Mouse (Mus musculus) embryonic facial prominence, embryonic 12.5 days (tissue): ENCODE results near the gene Zfp292. TPM values are rescaled to one million over a fixed set of nuclear protein-coding genes. Genes with fewer than 3 reads are reported as not detected.

Source experiments
- ATAC-seq: fragments of 200-750 bp; cut with Nextera tagmentation; 2 replicates; pipeline ENCODE4 v1.8.0; 2017; ENCODE audit not compliant: insufficient number of reproducible peaks, insufficient read depth, low FRiP score, low TSS enrichment
- H3K27ac ChIP-seq: fragments of 300-500 bp; sonication (generic); 2 replicates; pipeline ENCODE4 v1.5.1; 2016; ENCODE audit warnings: mild to moderate bottlenecking
- H3K27me3 ChIP-seq: fragments of 300-500 bp; sonication (generic); 2 replicates; pipeline ENCODE4 v1.6.1; 2016; ENCODE audit warnings: mild to moderate bottlenecking, moderate library complexity
- H3K36me3 ChIP-seq: fragments of 300-500 bp; sonication (generic); 2 replicates; pipeline ENCODE4 v1.6.1; 2016; ENCODE audit warnings: mild to moderate bottlenecking
- H3K4me1 ChIP-seq: fragments of 300-500 bp; sonication (generic); 2 replicates; pipeline ENCODE4 v1.6.1; 2016
- H3K4me2 ChIP-seq: fragments of 300-500 bp; sonication (generic); replicated peaks from 2 replicates; pipeline ENCODE4 v1.6.1; 2016; ENCODE audit warnings: mild to moderate bottlenecking, moderate library complexity
- H3K4me3 ChIP-seq: fragments of 300-500 bp; sonication (generic); 2 replicates; pipeline ENCODE4 v1.5.1; 2016; ENCODE audit warnings: mild to moderate bottlenecking
- H3K9ac ChIP-seq: fragments of 300-500 bp; sonication (generic); 2 replicates; pipeline ENCODE4 v1.6.1; 2016; ENCODE audit warnings: mild to moderate bottlenecking, moderate library complexity
- H3K9me3 ChIP-seq: fragments of 300-500 bp; sonication (generic); 2 replicates; pipeline ENCODE4 v1.6.1; 2016; ENCODE audit warnings: mild to moderate bottlenecking, moderate library complexity
- WGBS: fragments of 180-500 bp; shearing (Covaris S2); methylation state at CpG from one replicate; pipeline ENCODE4 v1.1.7; 2016; 5-methylcytosine and 5-hydroxymethylcytosine counted together
- polyA plus RNA-seq: library from polyadenylated mRNA; unstranded; fragments of >200 nt; fragmentation: Nextera tagmentation; extraction: Ambion mirVana; gene quantifications from 2 replicates; pipeline ENCODE4 v1.2.1, GENCODE M21; 2016

Gene Zfp292
- polyA plus RNA-seq, 1 experiment from 2014 or later = 27.9 TPM

GRCm38 (mm10) chr4:34847679-34848309, 35.0 kb downstream of the Zfp292 start:
- Histone ChIP-seq H3K4me2 (no peak overlapping the region), H3K36me3 (peaks cover 15% of the 10 kb centered on the region; the same call in 1 of the 2 replicates), H3K4me1 (no peaks in the 10 kb centered on the region), H3K27me3 (no peaks in the 10 kb centered on the region), H3K4me3 (no peak overlapping the region), H3K9me3 (no peaks in the 10 kb centered on the region), H3K9ac (no peak overlapping the region), H3K27ac (no peak overlapping the region)
- no peak for ATAC-seq
- 92% methylated on average over 6 of the region's 6 CpGs for WGBS

- 92% methylated on average over 1 of the region's 1 CpGs for WGBS
- no peaks in the 10 kb centered on the region for H3K27me3 ChIP-seq
- no peak overlapping the region for H3K27ac ChIP-seq
- H3K4me1 ChIP-seq = no peaks in the 10 kb centered on the region
- no peak overlapping the region for H3K4me3 ChIP-seq
- no peak for ATAC-seq
- H3K4me2 ChIP-seq = no peak overlapping the region
- no peaks in the 10 kb centered on the region for H3K9me3 ChIP-seq
- no peak overlapping the region for H3K9ac ChIP-seq
- peaks cover 11% of the 10 kb centered on the region; the same call in 1 of the 2 replicates for H3K36me3 ChIP-seq
These were observed 38.9 kb downstream of the Zfp292 start for GRCm38 (mm10) chr4:34843839-34844238.

GRCm38 (mm10) chr4:34842826-34843225, 39.9 kb downstream of the Zfp292 start:
- Histone ChIP-seq H3K36me3 (peaks cover 18% of the 10 kb centered on the region), H3K4me1 (no peaks in the 10 kb centered on the region), H3K4me3 (no peak overlapping the region), H3K9ac (no peak overlapping the region), H3K27ac (no peak overlapping the region), H3K27me3 (no peaks in the 10 kb centered on the region), H3K9me3 (no peaks in the 10 kb centered on the region), H3K4me2 (no peak overlapping the region)
- no peak for ATAC-seq
- WGBS = 89% methylated on average over 3 of the region's 3 CpGs

- 89% methylated on average over 4 of the region's 4 CpGs for WGBS
These were observed 51.3 kb downstream of the Zfp292 start for GRCm38 (mm10) chr4:34831496-34831895.

GRCm38 (mm10) chr4:34829456-34829855, 53.3 kb downstream of the Zfp292 start:
- Histone ChIP-seq H3K4me2 (no peak overlapping the region), H3K9me3 (no peaks in the 10 kb centered on the region), H3K9ac (no peak overlapping the region), H3K27ac (no peak overlapping the region), H3K27me3 (no peaks in the 10 kb centered on the region), H3K4me3 (no peak overlapping the region), H3K4me1 (no peaks in the 10 kb centered on the region), H3K36me3 (peaks cover 19% of the 10 kb centered on the region)
- no peak for ATAC-seq
- WGBS = 97% methylated on average over 3 of the region's 3 CpGs

More at GRCm38 (mm10) chr4:34831496-34831895, 51.3 kb downstream of the Zfp292 start:
- no peaks in the 10 kb centered on the region for H3K27me3 ChIP-seq
- no peak overlapping the region for H3K4me2 ChIP-seq
- no peaks in the 10 kb centered on the region for H3K9me3 ChIP-seq
- no peak overlapping the region for H3K27ac ChIP-seq
- no peaks in the 10 kb centered on the region for H3K4me1 ChIP-seq
- no peak overlapping the region for H3K4me3 ChIP-seq
- H3K9ac ChIP-seq = no peak overlapping the region
- ATAC-seq = no peak
- peaks cover 32% of the 10 kb centered on the region for H3K36me3 ChIP-seq

- Histone ChIP-seq H3K36me3 (peaks cover 9% of the 10 kb centered on the region), H3K27ac (no peak overlapping the region)
These were observed 58.9 kb downstream of the Zfp292 start for GRCm38 (mm10) chr4:34823901-34824300.

GRCm38 (mm10) chr4:34819904-34820303, 62.9 kb downstream of the Zfp292 start:
- Histone ChIP-seq H3K4me2 (no peak overlapping the region), H3K4me1 (no peaks in the 10 kb centered on the region), H3K27ac (no peak overlapping the region), H3K9me3 (no peaks in the 10 kb centered on the region), H3K36me3 (peaks cover 26% of the 10 kb centered on the region), H3K4me3 (no peak overlapping the region), H3K9ac (no peak overlapping the region), H3K27me3 (no peaks in the 10 kb centered on the region)
- ATAC-seq = no peak
- WGBS = 94% methylated on average over 4 of the region's 4 CpGs

More at GRCm38 (mm10) chr4:34823901-34824300, 58.9 kb downstream of the Zfp292 start:
- H3K4me3 ChIP-seq = no peak overlapping the region
- H3K4me1 ChIP-seq = no peaks in the 10 kb centered on the region
- H3K4me2 ChIP-seq = no peak overlapping the region
- H3K27me3 ChIP-seq = no peaks in the 10 kb centered on the region
- no peaks in the 10 kb centered on the region for H3K9me3 ChIP-seq
- WGBS = 81% methylated on average over 1 of the region's 1 CpGs
- no peak for ATAC-seq
- H3K9ac ChIP-seq = no peak overlapping the region

GRCm38 (mm10) chr4:34801166-34802034, 81.4 kb downstream of the Zfp292 start:
- Histone ChIP-seq H3K4me3 (no peak overlapping the region), H3K27me3 (no peaks in the 10 kb centered on the region), H3K4me1 (no peaks in the 10 kb centered on the region), H3K9me3 (no peaks in the 10 kb centered on the region), H3K4me2 (no peak overlapping the region), H3K27ac (no peak overlapping the region), H3K36me3 (peaks cover 17% of the 10 kb centered on the region), H3K9ac (no peak overlapping the region)
- 82% methylated on average over 14 of the region's 14 CpGs for WGBS
- no peak for ATAC-seq

- Histone ChIP-seq H3K4me3 (no peak overlapping the region), H3K9ac (no peak overlapping the region), H3K4me2 (no peak overlapping the region), H3K27me3 (no peaks in the 10 kb centered on the region), H3K4me1 (no peaks in the 10 kb centered on the region), H3K9me3 (no peaks in the 10 kb centered on the region), H3K36me3 (no peaks in the 10 kb centered on the region), H3K27ac (no peak overlapping the region)
- 88% methylated on average over 2 of the region's 2 CpGs for WGBS
- ATAC-seq = no peak
These were observed 84.8 kb downstream of the Zfp292 start for GRCm38 (mm10) chr4:34798005-34798404.

- Histone ChIP-seq H3K4me1 (no peaks in the 10 kb centered on the region), H3K4me3 (no peak overlapping the region), H3K9ac (no peak overlapping the region), H3K27ac (no peak overlapping the region), H3K36me3 (no peaks in the 10 kb centered on the region), H3K4me2 (no peak overlapping the region), H3K27me3 (no peaks in the 10 kb centered on the region), H3K9me3 (no peaks in the 10 kb centered on the region)
- ATAC-seq = no peak
- WGBS = 67% methylated on average over 8 of the region's 8 CpGs
These were observed 85.3 kb downstream of the Zfp292 start for GRCm38 (mm10) chr4:34797294-34797983.

GRCm38 (mm10) chr4:34796294-34796693, 86.5 kb downstream of the Zfp292 start:
- no peaks in the 10 kb centered on the region for H3K27me3 ChIP-seq
- no peak for ATAC-seq
- no peaks in the 10 kb centered on the region for H3K36me3 ChIP-seq
- H3K27ac ChIP-seq = no peak overlapping the region
- 87% methylated on average over 5 of the region's 5 CpGs for WGBS
- no peaks in the 10 kb centered on the region for H3K9me3 ChIP-seq
- H3K4me3 ChIP-seq = no peak overlapping the region
- H3K4me1 ChIP-seq = no peaks in the 10 kb centered on the region
- H3K9ac ChIP-seq = no peak overlapping the region
- H3K4me2 ChIP-seq = no peak overlapping the region
